Mouse (Mus musculus) G1E (cell line): ENCODE measurements around the gene Cyp8b1.

Experiments used
- CTCF ChIP-seq: IDR thresholded peaks from 2 replicates; pipeline ENCODE4 v1.5.1; 2012; ENCODE audit warnings: low read depth, low read length, inconsistent platforms, mixed read lengths
- GATA1 ChIP-seq: IDR thresholded peaks from 2 replicates; pipeline ENCODE4 v1.6.1; 2012; ENCODE audit warnings: borderline replicate concordance, low read length, inconsistent platforms, mixed read lengths
- GATA2 ChIP-seq: IDR thresholded peaks from 2 replicates; pipeline ENCODE4 v1.6.1; 2012; ENCODE audit warnings: low read depth, low read length, inconsistent platforms, borderline replicate concordance
- POLR2AphosphoS5 ChIP-seq: IDR thresholded peaks from 2 replicates; pipeline ENCODE4 v1.6.1; 2012; ENCODE audit warnings: low read depth, low read length, inconsistent platforms; ENCODE audit not compliant: insufficient replicate concordance
- TAL1 ChIP-seq: conservative IDR thresholded peaks from 2 replicates; pipeline ENCODE4 v1.6.1; 2012; ENCODE audit warnings: low read depth, low read length, inconsistent platforms, mixed read lengths

GRCm38 (mm10) chr9:121937451-121937864 is 21.4 kb upstream of the Cyp8b1 start:
- TF ChIP-seq CTCF (no peak), POLR2AphosphoS5 (no peak), GATA1 (no peak), TAL1 (no peak), GATA2 (no peak)
